Mouse (Mus musculus) stomach, embryonic 15.5 days (tissue): Measurements from ENCODE around the gene Raver1. TPM values are rescaled to one million over a fixed set of nuclear protein-coding genes. Genes with fewer than 3 reads are reported as not detected.

Experiments
- ATAC-seq: fragments of 200-750 bp; cut with Nextera tagmentation; 2 replicates; pipeline ENCODE4 v1.8.0; 2017; ENCODE audit warnings: low read depth, moderate number of reproducible peaks, moderate TSS enrichment; ENCODE audit not compliant: insufficient read depth, low FRiP score
- H3K27ac ChIP-seq: fragments of 300-500 bp; sonication (generic); 2 replicates; pipeline ENCODE4 v1.5.1; 2015; ENCODE audit warnings: mild to moderate bottlenecking, inconsistent platforms
- H3K27me3 ChIP-seq: fragments of 300-500 bp; sonication (generic); replicated peaks from 2 replicates; pipeline ENCODE4 v1.6.1; 2015; ENCODE audit warnings: inconsistent platforms
- H3K36me3 ChIP-seq: fragments of 300-500 bp; sonication (generic); 2 replicates; pipeline ENCODE4 v1.6.1; 2015; ENCODE audit warnings: inconsistent platforms
- H3K4me1 ChIP-seq: fragments of 300-500 bp; sonication (generic); 2 replicates; pipeline ENCODE4 v1.6.1; 2015; ENCODE audit warnings: inconsistent platforms
- H3K4me2 ChIP-seq: fragments of 300-500 bp; sonication (generic); 2 replicates; pipeline ENCODE4 v1.6.1; 2015; ENCODE audit warnings: mild to moderate bottlenecking, inconsistent platforms
- H3K4me3 ChIP-seq: fragments of 300-500 bp; sonication (generic); replicated peaks from 2 replicates; pipeline ENCODE4 v1.5.1; 2015; ENCODE audit warnings: inconsistent platforms
- H3K9ac ChIP-seq: fragments of 300-500 bp; sonication (generic); 2 replicates; pipeline ENCODE4 v1.6.1; 2015; ENCODE audit warnings: inconsistent platforms
- H3K9me3 ChIP-seq: fragments of 300-500 bp; sonication (generic); 2 replicates; pipeline ENCODE4 v1.6.1; 2016; ENCODE audit warnings: inconsistent platforms
- WGBS: fragments of 180-500 bp; shearing (Covaris S2); methylation state at CpG from one replicate; pipeline ENCODE4 v1.1.7; 2015; 5-methylcytosine and 5-hydroxymethylcytosine counted together
- polyA plus RNA-seq: library from polyadenylated mRNA; unstranded; fragments of >200 nt; fragmentation: Nextera tagmentation; extraction: Ambion mirVana; gene quantifications from 2 replicates; pipeline ENCODE4 v1.2.1, GENCODE M21; 2015

The Raver1 gene
- polyA plus RNA-seq, 1 experiment from 2014 or later = 48.3 TPM

GRCm38 (mm10) chr9:21126259-21126627, 34.4 kb upstream of the Raver1 start:
- Histone ChIP-seq H3K9me3 (no peaks in the 10 kb centered on the region), H3K4me2 (no peak overlapping the region), H3K4me1 (peaks cover 3% of the 10 kb centered on the region; the same call in 1 of the 2 replicates), H3K4me3 (no peak overlapping the region), H3K9ac (no peak overlapping the region), H3K36me3 (peaks cover 18% of the 10 kb centered on the region; the same call in 1 of the 2 replicates), H3K27ac (no peak overlapping the region), H3K27me3 (no peaks in the 10 kb centered on the region)
- ATAC-seq = no peak
- 77% methylated on average over 2 of the region's 2 CpGs for WGBS

- Histone ChIP-seq H3K4me2 (no peak overlapping the region), H3K4me1 (peaks cover 3% of the 10 kb centered on the region; the same call in 1 of the 2 replicates), H3K36me3 (peaks cover 18% of the 10 kb centered on the region; the same call in 1 of the 2 replicates), H3K9ac (no peak overlapping the region), H3K27ac (no peak overlapping the region), H3K4me3 (no peak overlapping the region), H3K9me3 (no peaks in the 10 kb centered on the region), H3K27me3 (no peaks in the 10 kb centered on the region)
- 85% methylated on average over 9 of the region's 9 CpGs for WGBS
- ATAC-seq = no peak
These were observed 33.9 kb upstream of the Raver1 start for GRCm38 (mm10) chr9:21125502-21126258.

GRCm38 (mm10) chr9:21124837-21125236, 33.0 kb upstream of the Raver1 start:
- Histone ChIP-seq H3K36me3 (peaks cover 25% of the 10 kb centered on the region), H3K27me3 (no peaks in the 10 kb centered on the region), H3K9ac (no peak overlapping the region), H3K4me2 (no peak overlapping the region), H3K4me1 (no peaks in the 10 kb centered on the region), H3K4me3 (no peak overlapping the region), H3K9me3 (no peaks in the 10 kb centered on the region), H3K27ac (no peak overlapping the region)
- no peak; the same call in 1 of the 2 replicates for ATAC-seq
- 76% methylated on average over 5 of the region's 5 CpGs for WGBS

GRCm38 (mm10) chr9:21121483-21121882, 29.7 kb upstream of the Raver1 start:
- Histone ChIP-seq H3K4me2 (no peak overlapping the region), H3K36me3 (peaks cover 17% of the 10 kb centered on the region), H3K27ac (no peak overlapping the region), H3K4me1 (no peaks in the 10 kb centered on the region), H3K27me3 (no peaks in the 10 kb centered on the region), H3K9ac (no peak overlapping the region), H3K4me3 (no peak overlapping the region), H3K9me3 (no peaks in the 10 kb centered on the region)
- no peak for ATAC-seq
- 88% methylated on average over 16 of the region's 16 CpGs for WGBS

- Histone ChIP-seq H3K4me1 (no peaks in the 10 kb centered on the region), H3K9me3 (no peaks in the 10 kb centered on the region), H3K4me3 (no peak overlapping the region), H3K27ac (no peak overlapping the region), H3K4me2 (no peak overlapping the region), H3K9ac (no peak overlapping the region), H3K27me3 (no peaks in the 10 kb centered on the region), H3K36me3 (peaks cover 8% of the 10 kb centered on the region; the same call in 1 of the 2 replicates)
- ATAC-seq = no peak
- WGBS = 68% methylated on average over 6 of the region's 6 CpGs
These were observed 25.3 kb upstream of the Raver1 start for GRCm38 (mm10) chr9:21117073-21117472.

GRCm38 (mm10) chr9:21115105-21115504, 23.3 kb upstream of the Raver1 start:
- H3K4me3 ChIP-seq = no peak overlapping the region
- WGBS = 82% methylated on average over 8 of the region's 8 CpGs
- H3K9ac ChIP-seq = no peak overlapping the region
- no peaks in the 10 kb centered on the region for H3K9me3 ChIP-seq
- H3K27ac ChIP-seq = no peak overlapping the region
- H3K4me1 ChIP-seq = no peaks in the 10 kb centered on the region
- no peaks in the 10 kb centered on the region for H3K27me3 ChIP-seq
- no peak for ATAC-seq
- no peak overlapping the region for H3K4me2 ChIP-seq
- peaks cover 4% of the 10 kb centered on the region; the same call in 1 of the 2 replicates for H3K36me3 ChIP-seq

- Histone ChIP-seq H3K4me1 (no peaks in the 10 kb centered on the region), H3K9me3 (no peaks in the 10 kb centered on the region), H3K27ac (no peak overlapping the region), H3K9ac (no peak overlapping the region), H3K4me3 (no peak overlapping the region), H3K27me3 (no peaks in the 10 kb centered on the region), H3K4me2 (no peak overlapping the region), H3K36me3 (no peaks in the 10 kb centered on the region)
- ATAC-seq = no peak
- WGBS = 86% methylated on average over 7 of the region's 7 CpGs
These were observed 22.4 kb upstream of the Raver1 start for GRCm38 (mm10) chr9:21114190-21114589.

- Histone ChIP-seq H3K27me3 (no peaks in the 10 kb centered on the region), H3K9me3 (no peaks in the 10 kb centered on the region), H3K4me3 (no peak overlapping the region), H3K4me2 (no peak overlapping the region), H3K9ac (no peak overlapping the region), H3K27ac (no peak overlapping the region), H3K36me3 (no peaks in the 10 kb centered on the region), H3K4me1 (no peaks in the 10 kb centered on the region)
- ATAC-seq = no peak
- 89% methylated on average over 6 of the region's 6 CpGs for WGBS
These were observed 21.9 kb upstream of the Raver1 start for GRCm38 (mm10) chr9:21113751-21114150.

- Histone ChIP-seq H3K27me3 (no peaks in the 10 kb centered on the region), H3K4me3 (no peak overlapping the region), H3K27ac (no peak overlapping the region), H3K9me3 (no peaks in the 10 kb centered on the region), H3K9ac (no peak overlapping the region), H3K36me3 (no peaks in the 10 kb centered on the region), H3K4me2 (no peak overlapping the region), H3K4me1 (no peaks in the 10 kb centered on the region)
- WGBS = 45% methylated on average over 23 of the region's 23 CpGs
- 0 out of 2 replicates have a peak, but pooled peaks have one; percentile 20 for ATAC-seq
These were observed 15.9 kb upstream of the Raver1 start for GRCm38 (mm10) chr9:21107607-21108237.

- no peaks in the 10 kb centered on the region for H3K27me3 ChIP-seq
- no peaks in the 10 kb centered on the region for H3K4me1 ChIP-seq
- 77% methylated on average over 5 of the region's 5 CpGs for WGBS
- H3K27ac ChIP-seq = no peak overlapping the region
- H3K4me3 ChIP-seq = no peak overlapping the region
- H3K4me2 ChIP-seq = no peak overlapping the region
- H3K9ac ChIP-seq = no peak overlapping the region
- no peaks in the 10 kb centered on the region for H3K9me3 ChIP-seq
- H3K36me3 ChIP-seq = no peaks in the 10 kb centered on the region
- ATAC-seq = peak; percentile 59; the same call in 1 of the 2 replicates
These were observed 14.2 kb upstream of the Raver1 start for GRCm38 (mm10) chr9:21105760-21106564.

- H3K27me3 ChIP-seq = no peaks in the 10 kb centered on the region
These were observed 13.0 kb upstream of the Raver1 start for GRCm38 (mm10) chr9:21104814-21105213.

GRCm38 (mm10) chr9:21102076-21102475, 10.3 kb upstream of the Raver1 start:
- Histone ChIP-seq H3K4me1 (no peaks in the 10 kb centered on the region), H3K4me3 (no peak overlapping the region), H3K9ac (no peak overlapping the region), H3K27ac (no peak overlapping the region), H3K4me2 (no peak overlapping the region), H3K36me3 (no peaks in the 10 kb centered on the region), H3K27me3 (no peaks in the 10 kb centered on the region), H3K9me3 (no peaks in the 10 kb centered on the region)
- no peak for ATAC-seq
- 94% methylated on average over 2 of the region's 2 CpGs for WGBS

More at GRCm38 (mm10) chr9:21104814-21105213, 13.0 kb upstream of the Raver1 start:
- no peak overlapping the region for H3K27ac ChIP-seq
- no peaks in the 10 kb centered on the region for H3K4me1 ChIP-seq
- no peak overlapping the region for H3K4me2 ChIP-seq
- H3K9ac ChIP-seq = no peak overlapping the region
- no peak for ATAC-seq
- 85% methylated on average over 6 of the region's 6 CpGs for WGBS
- H3K4me3 ChIP-seq = no peak overlapping the region
- no peaks in the 10 kb centered on the region for H3K9me3 ChIP-seq
- H3K36me3 ChIP-seq = no peaks in the 10 kb centered on the region
